Mouse (Mus musculus): ENCODE results near the gene Olfr770. TPM values are rescaled to one million over a fixed set of nuclear protein-coding genes. Genes with fewer than 3 reads are reported as not detected.

The Olfr770 gene
- not detected for polyA plus RNA-seq (2014; fragmentation: Illumina TruSeq; extraction: RNeasy Lipid Tissue Mini Kit (QIAGEN cat#74804); ENCODE audit: low read depth, low replicate concordance)

GRCm38 (mm10) chr10:129138898-129139297 is at the start of gene Olfr770:
Gene Olfr770 (minus strand): TSS chr10:129138998.

GRCm38 (mm10) chr10:129187319-129187718 is 48.5 kb upstream of the Olfr770 start, which contains the start of gene Olfr773:
Gene Olfr773 (minus strand): TSS chr10:129187419.

GRCm38 (mm10) chr10:129177821-129178220 is 39.0 kb upstream of the Olfr770 start, which contains the start of gene Olfr772:
Gene Olfr772 (minus strand): TSS chr10:129177921.

GRCm38 (mm10) chr10:129164651-129165050 is 25.9 kb upstream of the Olfr770 start, which contains the start of gene Olfr771:
Gene Olfr771 (minus strand): TSS chr10:129164751.

GRCm38 (mm10) chr10:129117761-129118160 is 21.0 kb downstream of the Olfr770 start, which contains the start of gene Olfr769:
Gene Olfr769 (minus strand): TSS chr10:129117861.

GRCm38 (mm10) chr10:129099275-129099674 is 39.5 kb downstream of the Olfr770 start, which contains the start of gene Olfr768:
Gene Olfr768 (minus strand): TSS chr10:129099375.

GRCm38 (mm10) chr10:129082810-129083209 is 56.0 kb downstream of the Olfr770 start, which contains the start of gene Olfr767:
Gene Olfr767 (minus strand): TSS chr10:129082910.

Other genes with a start within 250 kb of the Olfr770 start
- 2.2 TPM for gene Gdf11, start 247.3 kb downstream of the Olfr770 start, polyA plus RNA-seq (2014; fragmentation: Illumina TruSeq; extraction: RNeasy Lipid Tissue Mini Kit (QIAGEN cat#74804); ENCODE audit: low read depth, low replicate concordance)
- 432 TPM for gene Cd63, start 238.0 kb downstream of the Olfr770 start, polyA plus RNA-seq (2014; fragmentation: Illumina TruSeq; extraction: RNeasy Lipid Tissue Mini Kit (QIAGEN cat#74804); ENCODE audit: low read depth, low replicate concordance)
- 3.8 TPM for gene Rdh5, start 216.1 kb downstream of the Olfr770 start, polyA plus RNA-seq (2014; fragmentation: Illumina TruSeq; extraction: RNeasy Lipid Tissue Mini Kit (QIAGEN cat#74804); ENCODE audit: low read depth, low replicate concordance)
- gene Bloc1s1, start 215.0 kb downstream of the Olfr770 start, polyA plus RNA-seq (2014; fragmentation: Illumina TruSeq; extraction: RNeasy Lipid Tissue Mini Kit (QIAGEN cat#74804); ENCODE audit: low read depth, low replicate concordance): 12.7 TPM
- 0.35 TPM for gene Itga7, start 205.2 kb downstream of the Olfr770 start, polyA plus RNA-seq (2014; fragmentation: Illumina TruSeq; extraction: RNeasy Lipid Tissue Mini Kit (QIAGEN cat#74804); ENCODE audit: low read depth, low replicate concordance)
- gene Mettl7b, start 178.0 kb downstream of the Olfr770 start, polyA plus RNA-seq (2014; fragmentation: Illumina TruSeq; extraction: RNeasy Lipid Tissue Mini Kit (QIAGEN cat#74804); ENCODE audit: low read depth, low replicate concordance): not detected
- not detected for gene Olfr9, start 149.6 kb downstream of the Olfr770 start, polyA plus RNA-seq (2014; fragmentation: Illumina TruSeq; extraction: RNeasy Lipid Tissue Mini Kit (QIAGEN cat#74804); ENCODE audit: low read depth, low replicate concordance)
- not detected for gene Olfr763, start 128.2 kb downstream of the Olfr770 start, polyA plus RNA-seq (2014; fragmentation: Illumina TruSeq; extraction: RNeasy Lipid Tissue Mini Kit (QIAGEN cat#74804); ENCODE audit: low read depth, low replicate concordance)
- gene Olfr764-ps1, start 99.1 kb downstream of the Olfr770 start, polyA plus RNA-seq (2014; fragmentation: Illumina TruSeq; extraction: RNeasy Lipid Tissue Mini Kit (QIAGEN cat#74804); ENCODE audit: low read depth, low replicate concordance): not detected
- gene Olfr765, start 89.0 kb downstream of the Olfr770 start, polyA plus RNA-seq (2014; fragmentation: Illumina TruSeq; extraction: RNeasy Lipid Tissue Mini Kit (QIAGEN cat#74804); ENCODE audit: low read depth, low replicate concordance): not detected
- not detected for gene Olfr766-ps1, start 70.0 kb downstream of the Olfr770 start, polyA plus RNA-seq (2014; fragmentation: Illumina TruSeq; extraction: RNeasy Lipid Tissue Mini Kit (QIAGEN cat#74804); ENCODE audit: low read depth, low replicate concordance)
- not detected for gene Olfr767, start 56.1 kb downstream of the Olfr770 start, polyA plus RNA-seq (2014; fragmentation: Illumina TruSeq; extraction: RNeasy Lipid Tissue Mini Kit (QIAGEN cat#74804); ENCODE audit: low read depth, low replicate concordance)
- not detected for gene Olfr768, start 39.6 kb downstream of the Olfr770 start, polyA plus RNA-seq (2014; fragmentation: Illumina TruSeq; extraction: RNeasy Lipid Tissue Mini Kit (QIAGEN cat#74804); ENCODE audit: low read depth, low replicate concordance)
- gene Olfr769, start 21.1 kb downstream of the Olfr770 start, polyA plus RNA-seq (2014; fragmentation: Illumina TruSeq; extraction: RNeasy Lipid Tissue Mini Kit (QIAGEN cat#74804); ENCODE audit: low read depth, low replicate concordance): not detected
- not detected for gene Olfr771, start 25.8 kb upstream of the Olfr770 start, polyA plus RNA-seq (2014; fragmentation: Illumina TruSeq; extraction: RNeasy Lipid Tissue Mini Kit (QIAGEN cat#74804); ENCODE audit: low read depth, low replicate concordance)
- gene Olfr772, start 38.9 kb upstream of the Olfr770 start, polyA plus RNA-seq (2014; fragmentation: Illumina TruSeq; extraction: RNeasy Lipid Tissue Mini Kit (QIAGEN cat#74804); ENCODE audit: low read depth, low replicate concordance): not detected
- not detected for gene Olfr773, start 48.4 kb upstream of the Olfr770 start, polyA plus RNA-seq (2014; fragmentation: Illumina TruSeq; extraction: RNeasy Lipid Tissue Mini Kit (QIAGEN cat#74804); ENCODE audit: low read depth, low replicate concordance)
- gene Olfr774, start 97.2 kb upstream of the Olfr770 start, polyA plus RNA-seq (2014; fragmentation: Illumina TruSeq; extraction: RNeasy Lipid Tissue Mini Kit (QIAGEN cat#74804); ENCODE audit: low read depth, low replicate concordance): not detected
- gene Olfr775, start 109.4 kb upstream of the Olfr770 start, polyA plus RNA-seq (2014; fragmentation: Illumina TruSeq; extraction: RNeasy Lipid Tissue Mini Kit (QIAGEN cat#74804); ENCODE audit: low read depth, low replicate concordance): not detected
- gene Olfr776, start 120.1 kb upstream of the Olfr770 start, polyA plus RNA-seq (2014; fragmentation: Illumina TruSeq; extraction: RNeasy Lipid Tissue Mini Kit (QIAGEN cat#74804); ENCODE audit: low read depth, low replicate concordance): not detected
- gene Olfr777, start 132.5 kb upstream of the Olfr770 start, polyA plus RNA-seq (2014; fragmentation: Illumina TruSeq; extraction: RNeasy Lipid Tissue Mini Kit (QIAGEN cat#74804); ENCODE audit: low read depth, low replicate concordance): not detected
- not detected for gene Olfr780, start 179.1 kb upstream of the Olfr770 start, polyA plus RNA-seq (2014; fragmentation: Illumina TruSeq; extraction: RNeasy Lipid Tissue Mini Kit (QIAGEN cat#74804); ENCODE audit: low read depth, low replicate concordance)
- not detected for gene Olfr781, start 189.9 kb upstream of the Olfr770 start, polyA plus RNA-seq (2014; fragmentation: Illumina TruSeq; extraction: RNeasy Lipid Tissue Mini Kit (QIAGEN cat#74804); ENCODE audit: low read depth, low replicate concordance)
- gene Olfr782, start 209.9 kb upstream of the Olfr770 start, polyA plus RNA-seq (2014; fragmentation: Illumina TruSeq; extraction: RNeasy Lipid Tissue Mini Kit (QIAGEN cat#74804); ENCODE audit: low read depth, low replicate concordance): not detected
- not detected for gene Olfr784, start 245.1 kb upstream of the Olfr770 start, polyA plus RNA-seq (2014; fragmentation: Illumina TruSeq; extraction: RNeasy Lipid Tissue Mini Kit (QIAGEN cat#74804); ENCODE audit: low read depth, low replicate concordance)